Mouse (Mus musculus) ES-E14 (cell line): Measurements from ENCODE around the gene 1700013F07Rik.

Experiments
- HCFC1 ChIP-seq: IDR thresholded peaks from 2 replicates; pipeline ENCODE4 v1.6.1; 2012; ENCODE audit warnings: low read length, inconsistent platforms, borderline replicate concordance; ENCODE audit not compliant: insufficient read depth
- MAFK ChIP-seq: IDR thresholded peaks from 2 replicates; pipeline ENCODE4 v1.6.1; 2014; ENCODE audit warnings: mild to moderate bottlenecking, low read depth, low read length, inconsistent platforms; ENCODE audit not compliant: insufficient read depth
- ZC3H11A ChIP-seq: IDR thresholded peaks from 2 replicates; pipeline ENCODE4 v1.6.1; 2012; ENCODE audit warnings: low read depth, mild to moderate bottlenecking, inconsistent platforms, low read length, borderline replicate concordance
- ZNF384 ChIP-seq: IDR thresholded peaks from 2 replicates; pipeline ENCODE4 v1.6.1; 2012; ENCODE audit warnings: low read depth, low read length, inconsistent platforms

DNA sequence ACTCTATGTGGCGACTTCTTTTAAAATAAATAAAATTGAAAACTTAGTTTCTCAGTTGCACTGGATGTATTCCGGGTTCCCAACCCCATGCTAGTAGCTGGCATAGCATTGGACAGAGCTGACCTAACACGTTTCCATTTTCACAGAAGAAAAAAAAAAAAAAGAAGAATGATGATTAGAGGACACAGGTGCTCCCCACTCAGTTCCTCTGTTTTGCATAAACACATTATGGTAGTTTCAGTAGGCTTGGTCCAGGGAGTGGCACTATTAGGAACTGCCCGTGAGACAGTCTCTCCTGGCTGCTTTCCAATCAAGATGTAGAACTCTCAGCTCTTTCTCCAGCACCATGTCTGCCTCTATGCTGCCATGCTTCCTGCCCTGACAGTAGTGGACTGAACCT, 50.6 kb downstream of the 1700013F07Rik start:
- no peak for TF ChIP-seq ZNF384
- no peak for TF ChIP-seq MAFK
- TF ChIP-seq ZC3H11A: no peak
- TF ChIP-seq HCFC1: no peak
